Mouse (Mus musculus): ENCODE data around the gene Vps37c. TPM values are rescaled to one million over a fixed set of nuclear protein-coding genes. Genes with fewer than 3 reads are reported as not detected.

Vps37c gene
- total RNA-seq, 2 experiments from 2014 or later = 19.3 to 23.1 TPM

Other genes with a start within 250 kb of the Vps37c start
- gene Lrrc10b, start 231.3 kb upstream of the Vps37c start, total RNA-seq (2021) = 10 to 100 TPM; 70.5 to 77.9 TPM
- gene Ppp1r32, start 205.8 kb upstream of the Vps37c start, total RNA-seq (2021) = 1 to 10 TPM; 1.3 to 1.9 TPM
- gene Cpsf7, start 163.5 kb upstream of the Vps37c start, total RNA-seq (2021) = 10 to 100 TPM; 68.6 to 74.5 TPM
- gene Sdhaf2, start 162.6 kb upstream of the Vps37c start, total RNA-seq (2021) = 10 to 100 TPM; 51.3 to 55.5 TPM
- 10 to 100 TPM; 10.6 to 10.8 TPM for gene Tmem216, start 132.5 kb upstream of the Vps37c start, total RNA-seq (2021)
- gene Cyb561a3, start 111.6 kb upstream of the Vps37c start, total RNA-seq (2021) = 1 to 10 TPM; 9.4 TPM
- gene Tmem138, start 111.4 kb upstream of the Vps37c start, total RNA-seq (2021) = 10 to 100 TPM; 11.2 to 12.8 TPM
- 100 to 1,000 TPM; 193 to 196 TPM for gene Ddb1, start 83.4 kb upstream of the Vps37c start, total RNA-seq (2021)
- 10 to 100 TPM; 15.2 to 16.8 TPM for gene Tkfc, start 83.1 kb upstream of the Vps37c start, total RNA-seq (2021)
- gene Vwce, start 54.5 kb upstream of the Vps37c start, total RNA-seq (2021) = under 1 TPM; 0.35 to 0.56 TPM
- not detected for gene Pga5, start 10.7 kb upstream of the Vps37c start, total RNA-seq (2021)
- gene Cd5, start 50.3 kb downstream of the Vps37c start, total RNA-seq (2021) = not detected
- under 1 TPM in 1 of 2 experiments, not detected in 1; 0.57 TPM for gene Cd6, start 141.3 kb downstream of the Vps37c start, total RNA-seq (2021)
- 1 to 10 TPM in 1 of 2 experiments, under 1 TPM in 1; 0.89 to 1.4 TPM for gene Slc15a3, start 151.0 kb downstream of the Vps37c start, total RNA-seq (2021)
- 100 to 1,000 TPM; 148 to 178 TPM for gene Tmem132a, start 181.2 kb downstream of the Vps37c start, total RNA-seq (2021)
- 10 to 100 TPM; 46.9 to 51.0 TPM for gene Tmem109, start 193.3 kb downstream of the Vps37c start, total RNA-seq (2021)
- 100 to 1,000 TPM; 197 to 217 TPM for gene Prpf19, start 206.5 kb downstream of the Vps37c start, total RNA-seq (2021)
- gene Zp1, start 231.9 kb downstream of the Vps37c start, total RNA-seq (2021) = not detected
- gene Ptgdr2, start 248.4 kb downstream of the Vps37c start, total RNA-seq (2021) = under 1 TPM; 0.12 to 0.23 TPM